Mouse (Mus musculus): Measurements from ENCODE around the gene Selplg. TPM values are rescaled to one million over a fixed set of nuclear protein-coding genes. Genes with fewer than 3 reads are reported as not detected.

Selplg gene
- polyA plus RNA-seq, 1 experiment from 2014 or later: 5.3 TPM

Other genes with a start within 250 kb of the Selplg start
- gene Cmklr1, start 182.2 kb downstream of the Selplg start, polyA plus RNA-seq (2015; fragmentation: Nextera tagmentation; extraction: Ambion mirVana): 7.0 and 12.4 TPM in 2 replicates
- not detected in 2 replicates for gene 1700069L16Rik, start 107.9 kb downstream of the Selplg start, polyA plus RNA-seq (2015; fragmentation: Nextera tagmentation; extraction: Ambion mirVana)
- 8.5 and 8.7 TPM in 2 replicates for gene Ficd, start 96.8 kb downstream of the Selplg start, polyA plus RNA-seq (2015; fragmentation: Nextera tagmentation; extraction: Ambion mirVana)
- 47.9 and 48.0 TPM in 2 replicates for gene Sart3, start 60.1 kb downstream of the Selplg start, polyA plus RNA-seq (2015; fragmentation: Nextera tagmentation; extraction: Ambion mirVana)
- 102 and 106 TPM in 2 replicates for gene Iscu, start 59.9 kb downstream of the Selplg start, polyA plus RNA-seq (2015; fragmentation: Nextera tagmentation; extraction: Ambion mirVana)
- gene Tmem119, start 32.1 kb downstream of the Selplg start, polyA plus RNA-seq (2015; fragmentation: Nextera tagmentation; extraction: Ambion mirVana): 197 and 220 TPM in 2 replicates
- gene Coro1c, start 76.1 kb upstream of the Selplg start, polyA plus RNA-seq (2015; fragmentation: Nextera tagmentation; extraction: Ambion mirVana): 99.0 and 101 TPM in 2 replicates
- 10.7 and 12.8 TPM in 2 replicates for gene Ssh1, start 161.2 kb upstream of the Selplg start, polyA plus RNA-seq (2015; fragmentation: Nextera tagmentation; extraction: Ambion mirVana)
- not detected in 2 replicates for gene Dao, start 171.1 kb upstream of the Selplg start, polyA plus RNA-seq (2015; fragmentation: Nextera tagmentation; extraction: Ambion mirVana)
- 12.6 and 12.7 TPM in 2 replicates for gene Usp30, start 232.8 kb upstream of the Selplg start, polyA plus RNA-seq (2015; fragmentation: Nextera tagmentation; extraction: Ambion mirVana)

Measured in embryonic facial prominence, embryonic 15.5 days (tissue).